Mouse (Mus musculus) limb, embryonic 11.5 days (tissue): Measurements from ENCODE around the gene 0610012G03Rik. TPM values are rescaled to one million over a fixed set of nuclear protein-coding genes. Genes with fewer than 3 reads are reported as not detected.
A peak's percentile ranks its signal among the peaks of the same experiment; 100 is the strongest.

ENCODE experiments used
- ATAC-seq: fragments of 200-750 bp; cut with Nextera tagmentation; 2 replicates; pipeline ENCODE4 v1.8.0; 2017; ENCODE audit warnings: low read depth; ENCODE audit not compliant: insufficient number of reproducible peaks, low FRiP score, low TSS enrichment
- DNase-seq: peaks from one replicate; pipeline ENCODE4 v3.0.0-alpha.2; 2015; ENCODE audit warnings: low spot score
- H3K27ac ChIP-seq: fragments of 300-500 bp; sonication (generic); replicated peaks from 2 replicates; pipeline ENCODE4 v1.5.1; 2014; ENCODE audit warnings: low read depth, mild to moderate bottlenecking, low read length
- H3K27me3 ChIP-seq: fragments of 300-500 bp; sonication (generic); 2 replicates; pipeline ENCODE4 v1.6.1; 2014; ENCODE audit warnings: mild to moderate bottlenecking, low read length, mixed read lengths; ENCODE audit not compliant: control insufficient read depth, insufficient read depth
- H3K36me3 ChIP-seq: fragments of 300-500 bp; sonication (generic); 2 replicates; pipeline ENCODE4 v1.6.1; 2014; ENCODE audit warnings: mild to moderate bottlenecking, low read length, moderate library complexity, mixed read lengths; ENCODE audit not compliant: control insufficient read depth, insufficient read depth
- H3K4me1 ChIP-seq: fragments of 300-500 bp; sonication (generic); 2 replicates; pipeline ENCODE4 v1.6.1; 2014; ENCODE audit warnings: low read length, mixed read lengths; ENCODE audit not compliant: control insufficient read depth, insufficient read depth
- H3K4me2 ChIP-seq: fragments of 300-500 bp; sonication (generic); 2 replicates; pipeline ENCODE4 v1.6.1; 2014; ENCODE audit warnings: low read depth, mild to moderate bottlenecking, moderate library complexity; ENCODE audit not compliant: severe bottlenecking
- H3K4me3 ChIP-seq: fragments of 300-500 bp; sonication (generic); 2 replicates; pipeline ENCODE4 v1.5.1; 2014; ENCODE audit warnings: low read depth, low read length
- H3K9ac ChIP-seq: fragments of 300-500 bp; sonication (generic); 2 replicates; pipeline ENCODE4 v1.6.1; 2014; ENCODE audit warnings: mild to moderate bottlenecking, low read length
- H3K9me3 ChIP-seq: fragments of 300-500 bp; sonication (generic); 2 replicates; pipeline ENCODE4 v1.6.1; 2016; ENCODE audit warnings: low read length; ENCODE audit not compliant: control insufficient read depth
- WGBS: fragments of 180-500 bp; shearing (Covaris S2); extraction: QIAGEN DNeasy Blood & Tissue Kit; methylation state at CpG from one replicate; pipeline ENCODE4 v1.1.7; 2014; 5-methylcytosine and 5-hydroxymethylcytosine counted together
- microRNA-seq: library from miRNA; unstranded; fragments of <30 nt; microRNA quantifications from one replicate; pipeline ENCODE4, GENCODE M21; 2016
- polyA plus RNA-seq: library from polyadenylated mRNA; unstranded; fragments of >200 nt; fragmentation: Nextera tagmentation; extraction: Ambion mirVana; gene quantifications from 2 replicates; pipeline ENCODE4 v1.2.1, GENCODE M21; 2014

0610012G03Rik gene
- polyA plus RNA-seq, 1 experiment from 2014 or later: 88.9 TPM

DNA sequence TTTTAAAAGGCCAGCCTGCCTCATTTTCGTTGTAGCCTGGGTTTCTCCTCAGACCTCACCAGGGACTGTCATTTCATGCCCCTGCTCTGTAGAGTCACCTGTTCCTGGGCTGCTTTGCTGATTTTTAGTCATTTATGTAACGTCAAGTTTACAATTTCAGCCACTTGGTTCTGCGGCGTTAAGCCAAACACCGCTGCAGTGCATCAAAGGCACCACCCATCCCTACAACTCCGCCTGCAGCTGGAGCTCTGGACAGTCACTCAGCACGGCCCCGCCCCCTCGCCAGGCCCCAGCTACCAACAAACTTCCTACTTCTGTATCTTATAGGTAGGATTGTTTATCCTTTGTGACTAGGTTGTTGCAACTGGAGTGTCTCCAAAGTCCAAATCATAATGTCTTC is 41.4 kb downstream of the 0610012G03Rik start:
- Histone ChIP-seq H3K36me3 (no peaks in the 10 kb centered on the region), H3K9me3 (no peaks in the 10 kb centered on the region), H3K9ac (no peak overlapping the region), H3K27me3 (no peaks in the 10 kb centered on the region), H3K27ac (no peak overlapping the region), H3K4me2 (peak overlapping the region; percentile 33), H3K4me3 (no peak overlapping the region), H3K4me1 (no peaks in the 10 kb centered on the region)
- DNase-seq (peak; percentile 59), ATAC-seq (no peak)
- WGBS: 8% methylated on average over 9 of the region's 9 CpGs

GRCm38 (mm10) chr16:31905891-31906825 is 42.1 kb downstream of the 0610012G03Rik start:
- Histone ChIP-seq H3K27ac (no peak overlapping the region), H3K9ac (no peak overlapping the region), H3K27me3 (no peaks in the 10 kb centered on the region), H3K36me3 (no peaks in the 10 kb centered on the region), H3K9me3 (no peaks in the 10 kb centered on the region), H3K4me3 (no peak overlapping the region), H3K4me2 (peak overlapping the region; percentile 33), H3K4me1 (no peaks in the 10 kb centered on the region)
- 38% methylated on average over 20 of the region's 20 CpGs for WGBS
- 0 out of 2 replicates have a peak, but pooled peaks have one; percentile 17 for ATAC-seq
- no peak for DNase-seq

GRCm38 (mm10) chr16:31905331-31905730 is 43.0 kb downstream of the 0610012G03Rik start:
- Histone ChIP-seq H3K9ac (no peak overlapping the region), H3K27ac (no peak overlapping the region), H3K27me3 (no peaks in the 10 kb centered on the region), H3K36me3 (no peaks in the 10 kb centered on the region), H3K9me3 (no peaks in the 10 kb centered on the region), H3K4me1 (no peaks in the 10 kb centered on the region), H3K4me2 (no peak overlapping the region), H3K4me3 (no peak overlapping the region)
- DNase-seq (no peak), ATAC-seq (no peak)
- WGBS: 78% methylated on average over 4 of the region's 4 CpGs

DNA sequence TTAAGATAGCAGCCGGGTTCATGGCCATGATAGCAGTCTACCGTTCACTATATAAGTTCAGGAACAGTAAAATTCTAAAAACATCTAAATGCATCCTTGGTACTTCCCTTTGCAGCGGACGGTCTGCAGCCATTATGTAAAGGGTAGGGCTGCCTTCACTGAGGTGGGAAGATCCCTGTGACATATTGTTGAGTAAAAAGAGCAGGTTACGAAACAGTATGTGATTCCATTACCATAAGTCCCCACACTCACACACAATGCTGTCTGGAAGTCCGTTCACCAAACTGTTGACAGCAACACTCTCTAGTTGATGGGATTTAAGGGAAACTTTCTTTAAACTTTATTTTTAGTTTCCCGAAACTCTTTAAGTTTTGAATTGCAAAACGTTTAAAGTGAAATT is 45.1 kb downstream of the 0610012G03Rik start:
- ATAC-seq (no peak), DNase-seq (no peak)
- Histone ChIP-seq H3K27ac (no peak overlapping the region), H3K9ac (no peak overlapping the region), H3K4me1 (no peaks in the 10 kb centered on the region), H3K27me3 (no peaks in the 10 kb centered on the region), H3K36me3 (no peaks in the 10 kb centered on the region), H3K9me3 (no peaks in the 10 kb centered on the region), H3K4me2 (no peak overlapping the region), H3K4me3 (no peak overlapping the region)
- 89% methylated on average over 8 of the region's 8 CpGs for WGBS

- DNase-seq: no peak
- no peaks in the 10 kb centered on the region for H3K9me3 ChIP-seq
- no peak overlapping the region for H3K4me2 ChIP-seq
- WGBS: 79% methylated on average over 1 of the region's 1 CpGs
- H3K4me1 ChIP-seq: peaks cover 10% of the 10 kb centered on the region
- no peak overlapping the region for H3K27ac ChIP-seq
- no peaks in the 10 kb centered on the region for H3K36me3 ChIP-seq
- no peak overlapping the region for H3K4me3 ChIP-seq
- ATAC-seq: no peak
- H3K9ac ChIP-seq: no peak overlapping the region
- H3K27me3 ChIP-seq: no peaks in the 10 kb centered on the region
Observed at GRCm38 (mm10) chr16:31901886-31902285, 46.4 kb downstream of the 0610012G03Rik start.

DNA sequence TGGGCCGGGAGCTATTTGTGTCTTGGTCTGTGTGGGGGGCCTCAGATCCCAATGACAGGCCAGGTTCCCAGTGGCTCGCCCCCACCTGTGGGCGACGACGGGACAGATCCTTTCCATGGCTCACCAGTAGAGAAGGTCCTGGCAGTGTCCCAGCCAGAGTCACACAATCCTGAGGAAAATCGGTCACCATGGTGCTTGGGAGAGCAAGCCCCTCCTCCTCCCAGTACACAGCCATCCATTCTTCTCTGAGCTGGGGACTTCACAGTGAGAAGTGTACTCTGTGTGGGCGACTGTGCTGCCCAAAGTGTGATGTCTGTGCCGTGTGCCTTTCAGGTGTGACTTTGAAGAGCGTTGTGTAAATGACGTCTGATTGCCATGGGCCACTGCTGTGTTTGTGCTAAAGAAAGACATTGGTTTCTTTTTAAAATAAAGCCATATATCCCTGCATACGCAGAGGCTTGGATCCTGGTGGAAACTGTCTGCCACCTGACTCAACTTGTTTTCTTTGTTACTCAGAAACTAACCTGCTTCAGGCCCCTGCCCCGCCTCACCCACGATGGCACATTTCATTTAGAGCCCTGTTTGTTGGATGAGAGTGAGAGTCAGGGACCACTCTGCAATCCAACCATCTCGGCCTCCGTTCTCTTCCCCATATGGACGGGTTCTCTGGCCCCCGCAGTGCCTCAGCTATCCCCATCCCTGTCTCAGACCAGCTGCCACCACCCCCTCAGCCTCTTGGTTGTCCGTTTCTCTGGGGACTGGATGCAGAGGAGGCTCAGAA is 49.6 kb downstream of the 0610012G03Rik start:
- DNase-seq: no peak
- Histone ChIP-seq H3K4me1 (peaks cover 10% of the 10 kb centered on the region), H3K4me3 (no peak overlapping the region), H3K4me2 (no peak overlapping the region), H3K36me3 (no peaks in the 10 kb centered on the region), H3K27me3 (no peaks in the 10 kb centered on the region), H3K9ac (no peak overlapping the region), H3K9me3 (no peaks in the 10 kb centered on the region), H3K27ac (no peak overlapping the region)
- 87% methylated on average over 18 of the region's 18 CpGs for WGBS
- peak; percentile 47; the same call in 1 of the 2 replicates for ATAC-seq

Small RNA genes within 50 kb of the gene (microRNA-seq; reads per million reads assigned to microRNA genes)
- gene Gm26269: not detected

Other genes starting within 250 kb of the 0610012G03Rik start
- 0.17 and 0.23 TPM in 2 replicates for gene Meltf, start 69.7 kb downstream of the 0610012G03Rik start, polyA plus RNA-seq
- gene Pigz, start 14.6 kb downstream of the 0610012G03Rik start, polyA plus RNA-seq: 0.25 and 0.67 TPM in 2 replicates
- 160 and 161 TPM in 2 replicates for gene Ncbp2, start within 50 bp of the 0610012G03Rik start, polyA plus RNA-seq
- gene Senp5, start 54.8 kb upstream of the 0610012G03Rik start, polyA plus RNA-seq: 10.9 and 13.4 TPM in 2 replicates
- gene Pak2, start 130.8 kb upstream of the 0610012G03Rik start, polyA plus RNA-seq: 41.1 and 42.7 TPM in 2 replicates
- 131 and 137 TPM in 2 replicates for gene Pigx, start 151.2 kb upstream of the 0610012G03Rik start, polyA plus RNA-seq
- 38.2 and 44.3 TPM in 2 replicates for gene Cep19, start 151.3 kb upstream of the 0610012G03Rik start, polyA plus RNA-seq
- 10.1 and 11.5 TPM in 2 replicates for gene Nrros, start 217.1 kb upstream of the 0610012G03Rik start, polyA plus RNA-seq
- gene Bex6, start 231.3 kb upstream of the 0610012G03Rik start, polyA plus RNA-seq: 0.25 TPM in 1 of 2 replicates, not detected in the other